Mouse (Mus musculus) bone marrow macrophage, adult 2 months (primary cell): Measurements from ENCODE around the gene Emp1.

ENCODE experiments used
- CTCF ChIP-seq: IDR thresholded peaks from 2 replicates; pipeline ENCODE4 v1.5.1; 2012; ENCODE audit warnings: low read depth, mild to moderate bottlenecking, low read length, moderate library complexity
- POLR2A ChIP-seq: IDR thresholded peaks from 2 replicates; pipeline ENCODE4 v1.6.1; 2012; ENCODE audit warnings: mild to moderate bottlenecking, low read depth, low read length, borderline replicate concordance

GRCm38 (mm10) chr6:135364041-135364745, 1.8 kb downstream of the Emp1 start:
- no peak for TF ChIP-seq CTCF
- TF ChIP-seq POLR2A = no peak
